Comparison of ENCODE assay signal across 17 mouse cellular contexts in the genomic region with DNA sequence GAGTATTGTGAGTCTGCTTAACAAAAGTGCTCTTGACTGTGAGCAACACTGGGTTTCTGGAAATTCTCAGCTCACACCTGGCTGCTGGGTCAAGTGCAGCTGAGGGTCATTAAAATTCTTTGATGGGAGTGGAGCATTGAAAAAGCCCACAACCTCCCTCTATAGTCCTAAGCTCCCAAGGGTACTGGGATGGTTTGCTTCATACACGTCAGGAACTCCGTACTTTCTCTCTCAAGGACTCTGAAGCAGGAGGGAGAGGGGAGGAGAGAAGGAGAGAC. TPM values are rescaled to one million over a fixed set of nuclear protein-coding genes. Genes with fewer than 3 reads are reported as not detected.
DNase-seq lines count a peak whose midpoint lies in the region; ATAC-seq and TF ChIP-seq lines count a peak whose summit lies in the region.
"Had no signal": no experiment of that assay in that cellular context is flagged by ENCODE, and none has a peak within 500 bp of the region (broad histone marks: within the 10 kb centered on the region; RNA-seq: fewer than 3 reads in every experiment).

No protein-coding gene starts in this region.

- TF ChIP-seq POLR2A in lung, adult 2 months (IDR thresholded peaks at IDR 0.05; ENCODE audit: borderline replicate concordance, extremely low read depth, low read depth, low read length), result no peak

- no peak for TF ChIP-seq CTCF in lung, adult 2 months (IDR thresholded peaks at IDR 0.05; ENCODE audit: insufficient read depth, low read length)
- no peak for TF ChIP-seq CTCF in lung, embryonic 14.5 days (IDR thresholded peaks at IDR 0.05; ENCODE audit: low read depth)

- no peaks in the 10 kb centered on the region for H3K27me3 ChIP-seq in lung, embryonic 14.5 days (ENCODE audit: insufficient read depth, low read length)
- no peaks in the 10 kb centered on the region for H3K27me3 ChIP-seq in forebrain, embryonic 10.5 days (ENCODE audit: poor library complexity, severe bottlenecking)
- H3K27me3 ChIP-seq: embryonic facial prominence, embryonic 12.5 days; hindbrain, embryonic 15.5 days had no signal

- H3K27ac ChIP-seq in lung, embryonic 14.5 days (ENCODE audit: low read depth), result peak overlapping the region; percentile 26; the same call in 1 of the 2 replicates
- H3K27ac ChIP-seq in forebrain, embryonic 10.5 days, result no peak overlapping the region
- H3K27ac ChIP-seq: embryonic facial prominence, embryonic 12.5 days; hindbrain, embryonic 15.5 days; macrophage had no signal

- no peak overlapping the region for H3K9ac ChIP-seq in lung, embryonic 14.5 days
- H3K9ac ChIP-seq: embryonic facial prominence, embryonic 12.5 days; hindbrain, embryonic 15.5 days had no signal

- peak; percentile 39 for DNase-seq in embryo, embryonic 10.5 days (ENCODE audit: low spot score)
- no peak for DNase-seq in embryo, embryonic 9.5 days (ENCODE audit: extremely low spot score)
- DNase-seq in lung, adult 18-20 months, result peak; percentile 33 to 58
- no peak for DNase-seq in lung, adult 2 months
- peak; percentile 48 for DNase-seq in lung, embryonic 14.5 days
- no peak for DNase-seq in natural killer cell, adult 2 months (ENCODE audit: low spot score in 2 of 2)
- DNase-seq in forebrain, embryonic 10.5 days (ENCODE audit: extremely low spot score, low spot score), result no peak
- no peak for DNase-seq in cerebellum, adult 11 months
- DNase-seq: adrenal gland, postnatal 36 days; gastrocnemius, postnatal 14 days; kidney, postnatal 14 days; layer of hippocampus, postnatal 36 days; right cerebral cortex, postnatal 4 days had no signal

- H3K9me3 ChIP-seq in lung, embryonic 14.5 days (ENCODE audit: low read depth, low read length), result no peaks in the 10 kb centered on the region
- H3K9me3 ChIP-seq in forebrain, embryonic 10.5 days, result no peaks in the 10 kb centered on the region
- H3K9me3 ChIP-seq: embryonic facial prominence, embryonic 12.5 days; hindbrain, embryonic 15.5 days had no signal

- H3K4me3 ChIP-seq in lung, adult 2 months (replicated peaks; ENCODE audit: extremely low read depth, low read depth, low read length), result no peak overlapping the region
- H3K4me3 ChIP-seq in lung, embryonic 14.5 days (ENCODE audit: low read depth, low read length), result no peak overlapping the region
- no peak overlapping the region for H3K4me3 ChIP-seq in forebrain, embryonic 10.5 days
- H3K4me3 ChIP-seq: embryonic facial prominence, embryonic 12.5 days; hindbrain, embryonic 15.5 days had no signal

- WGBS in lung, adult 2 months, result 64% methylated on average over 2 of the region's 2 CpGs
- 37% methylated on average over 2 of the region's 2 CpGs for WGBS in lung, embryonic 14.5 days
- 67% methylated on average over 2 of the region's 2 CpGs for WGBS in forebrain, embryonic 10.5 days

- no peaks in the 10 kb centered on the region for H3K4me1 ChIP-seq in lung, adult 2 months (ENCODE audit: control insufficient read depth, insufficient read depth, low read length)
- H3K4me1 ChIP-seq in lung, embryonic 14.5 days (ENCODE audit: insufficient read depth), result no peaks in the 10 kb centered on the region
- H3K4me1 ChIP-seq in forebrain, embryonic 10.5 days, result no peaks in the 10 kb centered on the region
- H3K4me1 ChIP-seq: embryonic facial prominence, embryonic 12.5 days; hindbrain, embryonic 15.5 days had no signal

- no peak for ATAC-seq in lung, embryonic 14.5 days (ENCODE audit: insufficient read depth)
- ATAC-seq: forebrain, embryonic 14.5 days had no signal

- peak overlapping the region; percentile 20; the same call in 1 of the 2 replicates for H3K4me2 ChIP-seq in lung, embryonic 14.5 days
- H3K4me2 ChIP-seq: embryonic facial prominence, embryonic 12.5 days; hindbrain, embryonic 15.5 days had no signal

- H3K36me3 ChIP-seq in lung, embryonic 14.5 days (ENCODE audit: insufficient read depth), result no peaks in the 10 kb centered on the region
- H3K36me3 ChIP-seq in forebrain, embryonic 10.5 days (replicated peaks), result no peaks in the 10 kb centered on the region
- H3K36me3 ChIP-seq: embryonic facial prominence, embryonic 12.5 days; hindbrain, embryonic 15.5 days had no signal

RNA-seq across cellular contexts. Expression of a gene that starts 19.3 kb away (rescaled TPM):
- polyA plus RNA-seq in lung, adult 2 months (2012; rRNA removed), result 2.2 and 2.8 TPM in 2 replicates
- polyA plus RNA-seq in lung, embryonic 14.5 days (2014; fragmentation: Nextera tagmentation; extraction: Ambion mirVana), result 38.2 and 40.5 TPM in 2 replicates
- 12.6 and 13.1 TPM in 2 replicates for polyA plus RNA-seq in forebrain, embryonic 10.5 days (2016; fragmentation: Nextera tagmentation; extraction: Ambion mirVana)
- polyA plus RNA-seq: macrophage had no signal

RNA-seq across cellular contexts. Expression of a gene that starts 36.1 kb away (rescaled TPM):
- polyA plus RNA-seq in lung, adult 2 months (2012; rRNA removed), result 7.6 and 13.6 TPM in 2 replicates
- 121 and 124 TPM in 2 replicates for polyA plus RNA-seq in lung, embryonic 14.5 days (2014; fragmentation: Nextera tagmentation; extraction: Ambion mirVana)
- polyA plus RNA-seq in forebrain, embryonic 10.5 days (2016; fragmentation: Nextera tagmentation; extraction: Ambion mirVana), result 127 and 129 TPM in 2 replicates

Comparison
In these comparisons a context has a peak if more than half of its experiments do, and no peak if none do; other contexts are left out.
1. DNase-seq: peak in embryo, embryonic 10.5 days (single experiment), lung, adult 18-20 months (2 of 2) and lung, embryonic 14.5 days (single experiment); none in embryo, embryonic 9.5 days (single experiment), lung, adult 2 months (single experiment), natural killer cell, adult 2 months (0 of 2), forebrain, embryonic 10.5 days (single experiment) and cerebellum, adult 11 months (single experiment).